Mouse (Mus musculus): Measurements from ENCODE around the gene Rgs8.

Rgs8 gene

DNA sequence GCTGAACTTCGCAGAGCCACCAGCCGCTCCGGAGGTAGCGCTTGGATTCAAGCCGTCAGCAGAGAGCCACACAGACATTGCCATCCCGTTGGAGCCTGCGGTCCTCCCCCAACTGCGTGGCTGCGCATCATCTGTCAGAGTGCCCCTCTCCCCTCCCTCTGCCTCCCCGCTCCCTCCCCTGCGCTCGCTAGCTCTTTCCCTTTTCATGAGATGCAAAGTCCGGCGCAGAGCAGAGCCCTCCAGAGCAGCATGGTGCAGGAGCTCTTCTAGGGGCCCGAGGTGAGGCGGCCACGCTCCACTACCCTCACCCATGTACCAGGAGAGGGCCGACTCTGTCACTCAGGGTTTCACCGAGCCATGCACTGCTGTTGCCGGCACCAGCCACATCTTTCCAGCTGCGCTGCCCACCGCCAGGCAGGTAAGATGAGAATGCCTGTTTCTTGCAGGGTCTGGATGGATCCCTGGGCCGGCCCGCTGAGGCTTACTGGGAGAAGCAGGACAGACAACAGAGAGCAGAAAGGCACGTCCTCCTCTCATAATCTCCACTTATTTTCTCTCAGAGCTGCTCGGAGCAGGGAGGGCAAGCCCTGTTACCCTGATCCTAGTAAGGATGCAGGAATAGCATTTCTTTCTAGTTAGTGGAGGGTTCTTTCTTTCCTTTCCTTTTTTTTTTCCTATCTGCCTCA lies at the start of gene Rgs8:
Gene Rgs8 (plus strand): TSS at position 88 of the 686 bp plus-strand sequence.
- peak; percentile 34 for DNase-seq (ENCODE audit: low read depth, low spot score)

GRCm38 (mm10) chr1:153617340-153617830 lies 35.4 kb upstream of the Rgs8 start:
- DNase-seq (ENCODE audit: low read depth, low spot score) = no peak

GRCm38 (mm10) chr1:153623036-153623435 lies 29.8 kb upstream of the Rgs8 start:
- DNase-seq (ENCODE audit: low read depth, low spot score) = no peak

DNA sequence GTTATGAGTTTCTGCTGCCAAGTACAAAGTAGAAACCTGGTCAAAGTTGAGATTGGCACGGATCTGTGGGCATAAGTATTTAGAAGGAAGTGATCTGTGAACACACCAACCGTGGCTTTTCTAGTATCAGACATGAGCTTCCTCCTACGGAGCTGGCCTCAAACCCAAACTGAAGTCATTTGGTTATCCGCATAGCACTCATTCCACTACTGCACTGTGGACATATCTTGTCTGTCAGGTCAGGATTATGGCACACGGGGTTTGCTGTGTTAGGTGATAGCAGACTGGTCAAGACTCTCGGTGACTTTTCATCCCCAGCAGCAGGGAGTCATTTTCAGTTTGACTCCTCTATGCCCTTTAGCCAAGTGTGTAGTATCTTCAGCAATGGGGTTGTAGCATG lies 20.1 kb upstream of the Rgs8 start:
- no peak for DNase-seq (ENCODE audit: low read depth, low spot score)

GRCm38 (mm10) chr1:153635056-153635455 lies 17.8 kb upstream of the Rgs8 start:
- no peak for DNase-seq (ENCODE audit: low read depth, low spot score)

DNA sequence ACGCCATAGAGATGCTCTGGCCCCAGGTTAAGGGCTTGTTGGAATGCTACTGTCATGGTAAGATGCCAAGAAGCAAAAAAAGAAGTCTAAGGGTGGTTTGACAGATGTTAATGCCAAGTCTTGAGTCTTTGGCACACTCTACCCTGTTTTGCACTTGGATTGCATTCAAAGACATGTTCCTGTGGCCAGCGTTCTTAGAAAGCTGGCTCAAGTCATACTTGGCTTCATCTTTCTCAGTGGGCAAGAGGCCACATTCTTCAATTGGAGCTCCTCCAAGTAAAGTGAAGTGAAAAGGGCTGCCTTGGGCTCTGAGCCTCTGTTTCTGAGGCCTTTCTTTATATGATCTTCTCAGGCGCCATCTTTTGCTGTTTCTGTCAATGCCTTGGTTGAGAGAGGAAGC lies 17.3 kb upstream of the Rgs8 start:
- DNase-seq (ENCODE audit: low read depth, low spot score) = no peak

DNA sequence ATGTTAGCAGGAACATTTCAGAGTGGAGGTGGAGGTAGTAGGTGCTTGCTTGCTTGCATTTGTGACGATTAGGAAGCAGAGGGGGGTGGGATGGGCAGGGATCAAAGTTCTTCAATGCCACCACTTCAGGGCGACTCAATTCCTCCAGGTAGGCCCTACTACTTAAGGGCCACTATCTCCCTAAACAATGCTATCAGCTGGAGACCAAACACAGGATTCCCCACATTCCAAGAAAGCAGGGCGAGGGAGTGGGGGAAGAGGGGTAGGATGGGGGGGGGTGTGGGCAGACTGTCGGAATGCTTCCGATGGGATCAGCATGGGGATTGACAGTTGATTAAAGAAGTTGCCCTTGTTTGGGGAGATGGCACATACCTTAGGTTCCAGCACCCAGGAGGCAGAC lies 16.0 kb upstream of the Rgs8 start:
- no peak for DNase-seq (ENCODE audit: low read depth, low spot score)

- DNase-seq (ENCODE audit: low read depth, low spot score) = no peak
Measured at GRCm38 (mm10) chr1:153641492-153641939, 11.3 kb upstream of the Rgs8 start.

DNA sequence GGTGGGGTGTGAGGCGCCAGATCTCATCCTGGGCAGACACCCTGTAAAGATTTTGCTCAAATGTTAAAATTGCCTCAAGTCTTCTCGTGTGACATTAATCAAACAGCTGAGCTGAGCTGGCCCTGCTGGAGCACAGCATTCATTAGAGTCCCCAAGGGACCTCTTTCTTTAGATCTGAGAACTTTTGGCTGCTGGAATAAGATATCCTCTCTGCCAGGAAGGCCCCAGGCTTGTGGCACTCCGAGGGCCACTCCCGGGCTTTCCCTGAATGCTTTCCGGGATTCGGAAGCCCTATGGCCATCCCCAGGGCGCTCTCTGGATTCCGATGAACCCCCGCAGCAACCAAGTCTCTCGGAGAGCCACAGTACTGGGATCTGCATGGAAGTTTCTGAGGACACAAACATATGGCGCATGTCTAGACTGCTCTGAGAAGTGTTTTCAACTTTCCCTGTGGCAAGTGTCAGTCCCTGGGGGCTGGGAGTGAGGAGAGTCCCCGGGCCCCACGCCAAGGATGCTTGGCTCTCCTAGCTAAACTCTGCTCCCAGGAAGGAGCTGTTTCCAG lies 10.8 kb upstream of the Rgs8 start:
- no peak for DNase-seq (ENCODE audit: low read depth, low spot score)

GRCm38 (mm10) chr1:153653674-153654073 lies 849 bp downstream of the Rgs8 start:
- DNase-seq (ENCODE audit: low read depth, low spot score) = no peak

- DNase-seq (ENCODE audit: low read depth, low spot score) = no peak
Measured at GRCm38 (mm10) chr1:153659666-153660065, 6.8 kb downstream of the Rgs8 start.

DNA sequence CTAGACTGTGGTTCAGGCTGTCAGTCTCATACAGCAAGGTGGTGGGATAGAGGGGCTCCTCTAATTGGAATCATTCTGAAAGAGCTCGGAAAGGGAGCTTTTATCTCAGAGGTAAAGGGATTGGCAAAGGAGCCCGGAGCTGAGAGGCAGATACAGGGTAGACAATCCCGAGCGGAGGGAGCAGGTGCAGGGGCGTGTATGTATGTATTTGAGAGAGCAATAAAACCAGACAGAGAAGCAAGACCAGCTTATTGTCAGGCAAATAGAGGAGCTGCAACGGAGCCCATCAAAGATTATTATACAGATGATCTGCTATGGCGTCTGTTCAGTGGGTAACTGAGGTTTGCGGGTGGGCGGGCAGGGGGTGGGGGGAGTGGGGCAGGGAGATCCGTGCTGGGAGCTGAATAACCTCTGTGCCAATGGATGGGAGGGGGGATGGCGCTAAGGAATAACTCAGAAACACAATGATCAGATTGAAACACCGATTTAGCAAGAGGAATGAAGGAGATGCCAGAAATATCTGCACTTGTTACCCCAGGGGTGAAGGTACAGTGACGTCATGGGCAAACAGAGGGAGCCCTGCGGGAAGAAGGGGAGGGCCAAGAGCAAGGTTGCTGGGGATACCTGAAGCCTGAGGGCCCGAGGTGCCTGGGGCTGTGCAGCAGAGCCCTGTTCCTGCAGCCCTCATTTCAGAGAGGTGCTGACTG lies 8.3 kb downstream of the Rgs8 start:
- DNase-seq (ENCODE audit: low read depth, low spot score) = no peak

- DNase-seq (ENCODE audit: low read depth, low spot score) = no peak
Measured at GRCm38 (mm10) chr1:153661689-153662002, 8.8 kb downstream of the Rgs8 start.

GRCm38 (mm10) chr1:153662362-153662761 lies 9.5 kb downstream of the Rgs8 start:
- DNase-seq (ENCODE audit: low read depth, low spot score) = no peak

GRCm38 (mm10) chr1:153665066-153665715 lies 12.4 kb downstream of the Rgs8 start:
- DNase-seq (ENCODE audit: low read depth, low spot score) = no peak

DNA sequence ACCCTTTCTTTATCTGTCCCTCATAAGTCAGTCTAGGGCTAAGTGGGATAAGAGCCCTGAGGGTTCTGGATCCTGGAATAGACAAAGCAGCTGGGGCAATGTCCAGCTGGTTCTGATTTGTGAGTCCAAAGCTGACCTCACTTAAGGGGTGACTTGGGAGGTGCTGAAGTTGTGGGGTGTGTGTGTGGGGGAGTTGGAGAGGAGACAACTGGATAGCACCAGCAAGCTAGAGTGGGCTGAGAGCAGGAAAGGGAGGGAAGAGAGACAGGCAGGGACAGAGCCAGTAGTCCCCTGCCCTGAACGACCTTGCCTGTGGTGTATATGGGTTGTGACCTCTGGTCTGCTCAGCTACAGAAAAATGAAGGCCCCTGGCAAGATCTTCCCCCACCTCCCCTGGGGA lies 13.4 kb downstream of the Rgs8 start:
- no peak for DNase-seq (ENCODE audit: low read depth, low spot score)

DNA sequence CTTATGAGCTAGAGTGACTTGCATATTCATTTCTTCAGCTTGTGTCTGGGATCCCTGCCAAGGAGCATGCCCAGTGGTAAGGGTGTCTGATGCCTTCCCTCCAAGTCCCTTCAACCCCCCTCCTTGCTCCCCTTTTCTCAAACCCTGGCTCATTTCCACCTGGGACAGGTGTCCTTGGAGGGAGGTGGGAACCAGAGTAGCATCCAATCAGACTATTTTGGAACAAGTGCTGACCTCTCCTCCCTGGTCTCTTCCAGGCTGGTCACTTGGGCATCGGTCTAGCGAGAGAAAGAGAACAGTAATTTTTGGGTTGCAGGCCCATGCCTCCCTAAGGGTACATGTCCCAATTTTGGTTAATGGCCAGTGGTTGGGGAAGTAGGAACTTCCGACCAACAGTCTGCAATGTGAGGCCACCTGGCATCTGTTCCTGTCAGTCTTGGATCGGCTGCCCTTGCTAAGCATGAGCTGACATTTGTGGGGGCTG lies 14.5 kb downstream of the Rgs8 start:
- DNase-seq (ENCODE audit: low read depth, low spot score) = no peak

DNA sequence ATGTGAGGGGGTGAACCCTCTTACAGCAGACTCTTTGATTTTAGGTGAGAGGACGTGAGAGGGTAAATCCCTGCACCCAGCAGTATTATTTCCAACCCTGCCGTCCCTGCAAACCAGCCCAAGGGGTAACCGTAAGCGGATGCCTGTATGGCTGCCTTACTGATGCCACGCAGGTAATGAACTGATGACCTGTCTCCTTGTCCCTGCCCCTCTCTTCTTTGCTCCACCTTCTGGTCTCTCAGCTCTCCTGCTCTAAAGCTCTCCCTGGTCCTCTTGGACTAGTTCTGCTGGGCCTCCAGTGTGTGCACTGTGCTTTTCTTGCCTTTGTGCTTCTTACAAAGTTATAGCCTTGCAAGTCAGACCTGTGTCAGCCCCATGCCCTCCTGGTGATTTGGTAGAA lies 15.0 kb downstream of the Rgs8 start:
- DNase-seq (ENCODE audit: low read depth, low spot score) = no peak

GRCm38 (mm10) chr1:153669086-153669485 lies 16.3 kb downstream of the Rgs8 start:
- DNase-seq (ENCODE audit: low read depth, low spot score) = no peak

DNA sequence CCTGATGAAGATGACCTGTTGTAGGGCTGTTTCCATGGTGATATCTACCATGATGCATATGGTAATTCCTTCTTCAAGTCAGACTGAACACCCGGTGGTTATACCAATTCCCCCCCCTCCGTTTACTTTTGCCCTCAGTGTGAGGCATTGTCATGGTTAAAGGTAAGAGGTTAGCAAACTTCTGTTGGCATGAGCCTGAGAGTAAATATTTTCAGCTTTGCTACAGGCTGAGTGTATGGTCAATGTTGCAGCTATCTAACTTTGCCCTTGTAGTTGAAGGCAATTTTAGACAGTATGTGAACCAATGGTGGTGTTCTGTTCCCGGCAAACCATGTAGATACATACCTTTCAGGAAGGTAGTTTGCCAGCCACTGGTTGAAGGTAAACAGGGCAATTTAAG lies 16.9 kb downstream of the Rgs8 start:
- DNase-seq (ENCODE audit: low read depth, low spot score) = no peak

DNA sequence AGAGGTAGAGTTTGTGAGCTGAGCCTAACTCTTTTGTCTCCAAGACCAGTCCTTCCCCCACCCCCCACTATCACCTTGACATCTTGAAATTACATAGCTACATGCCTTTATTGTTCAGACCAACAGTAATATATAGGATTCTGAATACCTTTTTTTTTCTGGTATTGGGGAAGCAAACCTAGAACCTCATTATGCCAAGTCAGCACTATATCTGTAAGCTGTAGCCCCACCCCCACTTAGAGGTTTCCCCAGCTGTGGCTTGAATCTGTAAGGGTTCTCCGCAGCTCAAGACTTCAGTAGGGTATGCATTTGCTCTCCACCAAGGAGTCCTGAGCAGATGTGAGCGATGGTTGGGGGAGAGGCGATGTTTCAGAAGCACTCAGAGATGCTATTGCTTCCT lies 18.5 kb downstream of the Rgs8 start:
- no peak for DNase-seq (ENCODE audit: low read depth, low spot score)

GRCm38 (mm10) chr1:153672698-153673097 lies 19.9 kb downstream of the Rgs8 start:
- no peak for DNase-seq (ENCODE audit: low read depth, low spot score)

All from retina, postnatal 7 days (tissue).